Mouse (Mus musculus): ENCODE results near the gene Mettl7a3.

DNA sequence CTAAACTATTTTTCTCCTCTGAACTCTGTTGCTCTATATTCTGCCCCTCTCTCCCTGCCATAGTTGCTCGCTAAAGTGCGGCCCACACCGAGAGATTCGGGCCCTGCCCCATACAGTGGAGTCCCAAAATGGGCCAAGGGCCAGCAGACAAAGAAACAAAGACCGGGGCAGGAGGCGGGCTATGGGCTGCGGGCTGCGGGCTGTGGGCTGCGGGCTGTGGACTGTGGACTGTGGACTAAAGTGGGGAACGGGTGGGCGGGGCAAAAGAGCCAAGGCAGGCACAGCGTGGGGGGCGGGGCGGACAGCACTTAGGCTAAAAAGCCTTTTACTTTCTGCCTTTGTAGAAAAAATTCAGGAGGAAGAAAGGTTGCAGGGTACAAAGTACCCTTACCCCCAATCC lies 12.0 kb downstream of the Mettl7a3 start:
- TF ChIP-seq GABPA (IDR thresholded peaks at IDR 0.05; ENCODE audit: low read depth, low read length) (no peak), CTCF (IDR thresholded peaks at IDR 0.05 in 2 of 3, conservative IDR thresholded peaks at IDR 0.05 in 1 of 3; ENCODE audit: control insufficient read depth in 1 of 3, insufficient read depth in 1 of 3, low read depth in 2 of 3, low read length in 3 of 3, poor library complexity in 1 of 3, severe bottlenecking in 1 of 3) (no peak), POLR2A (IDR thresholded peaks at IDR 0.05; ENCODE audit: control insufficient read depth in 1 of 2, insufficient read depth in 1 of 2, low read depth in 1 of 2, low read length in 2 of 2, poor library complexity in 1 of 2) (no peak), NELFE (IDR thresholded peaks at IDR 0.05; ENCODE audit: low read depth, low read length) (no peak), USF2 (IDR thresholded peaks at IDR 0.05; ENCODE audit: borderline replicate concordance in 1 of 2, insufficient read depth in 1 of 2, low read depth in 1 of 2, low read length in 2 of 2) (no peak), GATA1 (IDR thresholded peaks at IDR 0.05; ENCODE audit: low read depth, low read length) (no peak), MAFK (IDR thresholded peaks at IDR 0.05; ENCODE audit: borderline replicate concordance, low read depth, low read length) (no peak), E2F4 (IDR thresholded peaks at IDR 0.05; ENCODE audit: borderline replicate concordance, low read depth, low read length) (no peak), EP300 (IDR thresholded peaks at IDR 0.05; ENCODE audit: low read depth in 1 of 2, low read length in 2 of 2) (no peak), MAZ (IDR thresholded peaks at IDR 0.05; ENCODE audit: low read depth, low read length) (no peak), POLR2AphosphoS2 (IDR thresholded peaks at IDR 0.05; ENCODE audit: low read length) (no peak), ZC3H11A (IDR thresholded peaks at IDR 0.05; ENCODE audit: low read depth, low read length) (no peak), MYB (IDR thresholded peaks at IDR 0.05; ENCODE audit: low read depth, low read length) (no peak)

All from MEL (cell line).